Mouse (Mus musculus): ENCODE results near the gene Lbr. TPM values are rescaled to one million over a fixed set of nuclear protein-coding genes. Genes with fewer than 3 reads are reported as not detected.
"Not testable (repeated sequence)": the region's sequence is repeated elsewhere in the genome, so short reads cannot be mapped to it uniquely, and the experiment has no call there.

The Lbr gene
- polyA plus RNA-seq, 2 experiments = 45.0 to 112 TPM

- ATAC-seq (ENCODE audit: low FRiP score, low read depth) (no peak), DNase-seq (ENCODE audit: low spot score) (no peak)
- H3K27ac ChIP-seq (replicated peaks; ENCODE audit: low read depth, low read length) = no peak overlapping the region
- no peaks in the 10 kb centered on the region for H3K27me3 ChIP-seq (ENCODE audit: control insufficient read depth, insufficient read depth, low read length)
- no peak for TF ChIP-seq POLR2A (IDR thresholded peaks at IDR 0.05; ENCODE audit: borderline replicate concordance, extremely low read depth, insufficient read depth, insufficient read length)
- H3K4me1 ChIP-seq (ENCODE audit: control insufficient read depth, insufficient read depth, low read length) = no peaks in the 10 kb centered on the region
- H3K4me3 ChIP-seq (replicated peaks; ENCODE audit: low read length) = no peak overlapping the region
- no peak overlapping the region for H3K4me2 ChIP-seq (replicated peaks; ENCODE audit: low read depth, low read length, severe bottlenecking)
- peaks cover 32% of the 10 kb centered on the region for H3K36me3 ChIP-seq (ENCODE audit: control insufficient read depth, insufficient read depth, low read length)
- no peak overlapping the region for H3K9ac ChIP-seq (ENCODE audit: low read depth, low read length, severe bottlenecking)
- 86% methylated on average over 18 of the region's 18 CpGs for WGBS
- H3K9me3 ChIP-seq (ENCODE audit: control insufficient read depth, low read length) = no peaks in the 10 kb centered on the region
Measured at GRCm38 (mm10) chr1:181811481-181812223, 31.2 kb downstream of the Lbr start.

- ATAC-seq (ENCODE audit: low FRiP score, low read depth) (no peak), DNase-seq (ENCODE audit: low spot score) (no peak)
- Histone ChIP-seq H3K4me1 (ENCODE audit: control insufficient read depth, insufficient read depth, low read length) (no peaks in the 10 kb centered on the region), H3K4me2 (replicated peaks; ENCODE audit: low read depth, low read length, severe bottlenecking) (no peak overlapping the region), H3K4me3 (replicated peaks; ENCODE audit: low read length) (no peak overlapping the region), H3K27ac (replicated peaks; ENCODE audit: low read depth, low read length) (no peak overlapping the region), H3K9me3 (ENCODE audit: control insufficient read depth, low read length) (no peaks in the 10 kb centered on the region), H3K36me3 (ENCODE audit: control insufficient read depth, insufficient read depth, low read length) (no peaks in the 10 kb centered on the region), H3K9ac (ENCODE audit: low read depth, low read length, severe bottlenecking) (peak overlapping the region; percentile 7; the same call in 1 of the 2 replicates), H3K27me3 (ENCODE audit: control insufficient read depth, insufficient read depth, low read length) (no peaks in the 10 kb centered on the region)
- WGBS = 78% methylated on average over 4 of the region's 4 CpGs
- TF ChIP-seq POLR2A (IDR thresholded peaks at IDR 0.05; ENCODE audit: borderline replicate concordance, extremely low read depth, insufficient read depth, insufficient read length) = no peak
Measured at GRCm38 (mm10) chr1:181800667-181801066, 42.2 kb downstream of the Lbr start.

- no peak overlapping the region for H3K9ac ChIP-seq (ENCODE audit: low read depth, low read length, severe bottlenecking)
- WGBS = 80% methylated on average over 3 of the region's 3 CpGs
- no peak overlapping the region for H3K27ac ChIP-seq (replicated peaks; ENCODE audit: low read depth, low read length)
- DNase-seq (ENCODE audit: low spot score) (no peak), ATAC-seq (ENCODE audit: low FRiP score, low read depth) (no peak)
- H3K36me3 ChIP-seq (ENCODE audit: control insufficient read depth, insufficient read depth, low read length) = no peaks in the 10 kb centered on the region
- H3K4me1 ChIP-seq (ENCODE audit: control insufficient read depth, insufficient read depth, low read length) = no peaks in the 10 kb centered on the region
- TF ChIP-seq POLR2A (IDR thresholded peaks at IDR 0.05; ENCODE audit: borderline replicate concordance, extremely low read depth, insufficient read depth, insufficient read length) = no peak
- H3K4me3 ChIP-seq (replicated peaks; ENCODE audit: low read length) = no peak overlapping the region
- no peaks in the 10 kb centered on the region for H3K9me3 ChIP-seq (ENCODE audit: control insufficient read depth, low read length)
- H3K4me2 ChIP-seq (replicated peaks; ENCODE audit: low read depth, low read length, severe bottlenecking) = no peak overlapping the region
- H3K27me3 ChIP-seq (ENCODE audit: control insufficient read depth, insufficient read depth, low read length) = no peaks in the 10 kb centered on the region
Measured at GRCm38 (mm10) chr1:181799911-181800310, 42.9 kb downstream of the Lbr start.

- 26% methylated on average over 2 of the region's 2 CpGs for WGBS
Measured at GRCm38 (mm10) chr1:181793541-181793940, 49.3 kb downstream of the Lbr start.

GRCm38 (mm10) chr1:181789952-181790351 is 52.9 kb downstream of the Lbr start:
- DNase-seq (ENCODE audit: low spot score) = peak; percentile 41
- no peak for ATAC-seq (ENCODE audit: low FRiP score, low read depth)
- no peak overlapping the region for H3K4me3 ChIP-seq (replicated peaks; ENCODE audit: low read length)
- H3K4me2 ChIP-seq (replicated peaks; ENCODE audit: low read depth, low read length, severe bottlenecking) = no peak overlapping the region
- no peak overlapping the region for H3K27ac ChIP-seq (replicated peaks; ENCODE audit: low read depth, low read length)
- H3K9ac ChIP-seq (ENCODE audit: low read depth, low read length, severe bottlenecking) = no peak overlapping the region
- H3K4me1 ChIP-seq (ENCODE audit: control insufficient read depth, insufficient read depth, low read length) = peaks cover 14% of the 10 kb centered on the region
- H3K9me3 ChIP-seq (ENCODE audit: control insufficient read depth, low read length) = no peaks in the 10 kb centered on the region
- WGBS = 28% methylated on average over 6 of the region's 6 CpGs
- TF ChIP-seq POLR2A (IDR thresholded peaks at IDR 0.05; ENCODE audit: borderline replicate concordance, extremely low read depth, insufficient read depth, insufficient read length) = no peak
- H3K27me3 ChIP-seq (ENCODE audit: control insufficient read depth, insufficient read depth, low read length) = no peaks in the 10 kb centered on the region
- no peaks in the 10 kb centered on the region for H3K36me3 ChIP-seq (ENCODE audit: control insufficient read depth, insufficient read depth, low read length)

More at GRCm38 (mm10) chr1:181793541-181793940, 49.3 kb downstream of the Lbr start:
- DNase-seq (ENCODE audit: low spot score) = peak; percentile 78
- H3K9ac ChIP-seq (ENCODE audit: low read depth, low read length, severe bottlenecking) = no peak overlapping the region
- no peak overlapping the region for H3K4me3 ChIP-seq (replicated peaks; ENCODE audit: low read length)
- 0 out of 2 replicates have a peak overlapping the region, but pooled peaks have one; percentile 7 for H3K27ac ChIP-seq (replicated peaks; ENCODE audit: low read depth, low read length)
- peaks cover 7% of the 10 kb centered on the region; the same call in 1 of the 2 replicates for H3K4me1 ChIP-seq (ENCODE audit: control insufficient read depth, insufficient read depth, low read length)
- ATAC-seq (ENCODE audit: low FRiP score, low read depth) = peak; percentile 77
- H3K9me3 ChIP-seq (ENCODE audit: control insufficient read depth, low read length) = no peaks in the 10 kb centered on the region
- H3K27me3 ChIP-seq (ENCODE audit: control insufficient read depth, insufficient read depth, low read length) = no peaks in the 10 kb centered on the region
- no peak for TF ChIP-seq POLR2A (IDR thresholded peaks at IDR 0.05; ENCODE audit: borderline replicate concordance, extremely low read depth, insufficient read depth, insufficient read length)
- no peak overlapping the region for H3K4me2 ChIP-seq (replicated peaks; ENCODE audit: low read depth, low read length, severe bottlenecking)
- no peaks in the 10 kb centered on the region for H3K36me3 ChIP-seq (ENCODE audit: control insufficient read depth, insufficient read depth, low read length)

- 94% methylated on average over 10 of the region's 11 CpGs for WGBS
- H3K4me1 ChIP-seq (ENCODE audit: control insufficient read depth, insufficient read depth, low read length); H3K9me3 ChIP-seq (ENCODE audit: control insufficient read depth, low read length); H3K27me3 ChIP-seq (ENCODE audit: control insufficient read depth, insufficient read depth, low read length); DNase-seq (ENCODE audit: low spot score); H3K9ac ChIP-seq (ENCODE audit: low read depth, low read length, severe bottlenecking); H3K4me2 ChIP-seq (replicated peaks; ENCODE audit: low read depth, low read length, severe bottlenecking); H3K27ac ChIP-seq (replicated peaks; ENCODE audit: low read depth, low read length); ATAC-seq (ENCODE audit: low FRiP score, low read depth); H3K36me3 ChIP-seq (ENCODE audit: control insufficient read depth, insufficient read depth, low read length); H3K4me3 ChIP-seq (replicated peaks; ENCODE audit: low read length): not testable (repeated sequence)
Measured at GRCm38 (mm10) chr1:181782600-181782999, 60.2 kb downstream of the Lbr start.

Data from limb, embryonic 14.5 days (tissue).